Mouse (Mus musculus) lung, postnatal 10 days (tissue): ENCODE results near the gene Sac3d1.

Experiments used
- DNase-seq: peaks from one replicate; pipeline ENCODE4 v3.0.0; 2021

The Sac3d1 gene

DNA sequence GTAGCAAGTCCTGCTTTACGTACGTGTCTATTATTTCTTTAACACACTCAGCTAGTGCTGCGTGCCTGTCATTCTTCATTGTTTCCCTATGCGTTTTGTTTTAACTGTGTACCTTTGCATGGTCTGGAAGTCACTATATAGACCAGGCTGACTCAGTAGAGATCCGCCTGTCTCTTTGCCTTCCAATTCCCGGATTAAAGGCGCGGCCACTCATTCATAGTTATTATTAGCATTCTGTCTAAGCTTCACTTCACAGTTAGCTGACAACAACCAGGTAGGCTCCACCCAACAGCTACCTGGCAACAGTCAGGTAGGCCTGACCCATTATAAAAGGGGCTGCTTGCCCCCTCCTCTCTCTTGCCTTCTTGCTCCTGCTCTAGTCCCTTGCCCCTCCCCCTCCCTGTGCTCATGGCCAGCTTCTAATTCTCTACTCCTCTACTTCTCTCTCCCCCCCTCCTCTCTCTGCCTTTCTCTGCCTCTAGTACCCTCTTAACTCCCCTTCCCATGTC, 281 bp upstream of the Sac3d1 start:
- peak; percentile 26 for DNase-seq

DNA sequence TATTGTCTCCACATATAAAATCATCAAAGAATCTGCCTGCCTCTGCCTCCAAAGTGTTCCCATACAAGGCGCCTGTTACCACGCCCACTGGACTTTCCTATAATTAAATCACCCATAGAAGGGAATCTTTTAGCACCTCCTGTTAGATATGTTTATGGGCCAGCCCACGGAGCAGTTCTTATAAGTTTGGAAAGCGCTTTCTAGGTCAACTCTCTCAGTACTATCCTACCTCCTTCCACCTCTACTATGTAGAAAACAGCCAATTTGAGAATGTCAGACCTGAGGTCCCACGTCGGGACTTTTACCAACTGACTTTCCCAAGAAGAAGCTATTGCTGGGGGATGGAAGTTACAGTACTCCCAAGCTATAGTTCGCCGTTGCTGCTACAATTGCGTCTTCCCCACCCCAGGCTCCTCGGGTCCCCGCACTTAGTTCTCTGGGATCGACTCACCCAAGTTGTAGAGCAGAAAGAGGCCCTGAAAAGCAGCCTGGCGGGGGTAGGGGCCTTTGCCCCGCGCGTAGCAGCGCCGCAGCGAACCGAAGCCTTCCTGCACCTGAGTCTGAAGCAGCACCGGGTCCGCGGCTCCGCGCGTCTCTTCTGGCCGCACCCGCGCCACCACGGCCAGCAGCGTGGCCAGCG, 984 bp downstream of the Sac3d1 start:
- DNase-seq, result no peak

- no peak for DNase-seq
Measured at GRCm38 (mm10) chr19:6116113-6116850, 2.2 kb downstream of the Sac3d1 start.

- DNase-seq, result no peak
Measured at GRCm38 (mm10) chr19:6113116-6113515, 5.3 kb downstream of the Sac3d1 start.

GRCm38 (mm10) chr19:6105586-6105985, 12.9 kb downstream of the Sac3d1 start, which contains the start of gene Naaladl1:
TSS of gene Naaladl1 (plus strand) at chr19:6105782.
- no peak for DNase-seq

DNA sequence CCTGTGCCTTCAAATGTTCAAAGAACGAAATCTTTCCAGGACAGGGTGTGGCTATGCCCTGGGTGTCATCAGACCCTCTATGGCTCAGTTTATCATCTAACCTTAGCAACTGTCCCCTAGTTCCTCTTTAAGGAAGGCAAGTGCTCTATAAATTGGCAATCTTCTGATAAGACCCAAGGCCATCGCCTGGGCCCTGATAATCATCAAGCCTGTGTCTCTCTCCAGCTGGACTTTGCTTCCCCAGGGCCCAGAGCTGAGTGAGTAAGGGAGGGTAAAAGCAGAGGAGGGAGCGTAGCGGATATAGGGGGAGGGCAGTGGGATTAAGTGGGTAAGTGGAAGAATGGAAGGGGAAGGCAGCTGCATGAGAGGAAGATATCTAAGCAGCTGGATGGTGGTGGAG, 14.0 kb downstream of the Sac3d1 start:
- DNase-seq, result no peak

DNA sequence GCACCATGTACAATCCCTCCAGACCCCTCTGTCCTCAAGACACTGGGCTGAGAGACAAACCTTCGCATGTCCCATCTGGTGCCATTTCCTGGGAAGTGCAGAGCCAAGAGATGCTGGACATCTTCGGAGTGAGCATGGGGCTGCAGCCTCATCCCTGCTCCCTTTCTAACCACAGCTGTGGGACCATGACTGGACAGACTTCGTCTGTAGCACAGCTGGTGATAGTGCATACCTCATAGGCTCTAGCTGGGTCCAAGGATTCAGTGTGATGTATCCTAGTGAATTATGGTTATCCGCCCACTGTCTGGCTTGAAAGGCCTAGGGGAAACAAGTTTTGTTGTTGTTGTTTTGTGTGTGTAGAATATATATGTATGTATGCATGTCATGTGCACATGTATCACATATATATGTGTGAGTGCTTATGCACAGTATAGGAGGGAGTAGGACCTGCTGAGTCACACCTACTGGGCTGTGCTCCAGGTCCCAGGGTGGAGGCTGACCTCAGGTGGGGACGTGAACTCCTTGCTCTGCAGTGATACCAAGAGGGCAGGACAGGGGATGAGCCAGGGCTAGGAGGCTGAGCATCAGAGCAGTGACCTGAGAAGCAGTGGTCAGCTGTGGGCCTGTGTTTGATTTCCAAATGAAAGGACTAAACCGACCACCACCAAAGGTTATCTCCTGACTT, 16.1 kb downstream of the Sac3d1 start:
- DNase-seq, result no peak

DNA sequence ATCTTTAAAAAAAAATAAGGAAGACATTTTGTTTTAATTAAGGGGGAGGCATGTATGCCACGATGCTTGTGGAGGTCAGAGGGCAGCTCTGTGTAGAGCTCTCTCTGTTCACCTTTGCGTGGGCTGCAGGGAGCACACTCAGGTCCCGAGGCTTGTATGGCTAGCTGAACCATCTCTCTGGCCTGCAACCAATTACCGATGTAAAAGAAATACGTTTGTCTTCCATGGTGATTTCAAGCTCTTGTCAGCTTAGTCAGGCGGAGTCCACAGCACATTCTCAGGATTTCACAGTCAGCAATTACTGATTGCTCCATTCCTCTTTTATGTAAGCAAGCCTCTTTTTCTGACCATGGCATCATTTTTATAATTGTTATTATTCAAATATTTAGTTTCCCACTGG, 17.3 kb downstream of the Sac3d1 start:
- no peak for DNase-seq

- DNase-seq, result no peak
Measured at GRCm38 (mm10) chr19:6097847-6098246, 20.6 kb downstream of the Sac3d1 start.

DNA sequence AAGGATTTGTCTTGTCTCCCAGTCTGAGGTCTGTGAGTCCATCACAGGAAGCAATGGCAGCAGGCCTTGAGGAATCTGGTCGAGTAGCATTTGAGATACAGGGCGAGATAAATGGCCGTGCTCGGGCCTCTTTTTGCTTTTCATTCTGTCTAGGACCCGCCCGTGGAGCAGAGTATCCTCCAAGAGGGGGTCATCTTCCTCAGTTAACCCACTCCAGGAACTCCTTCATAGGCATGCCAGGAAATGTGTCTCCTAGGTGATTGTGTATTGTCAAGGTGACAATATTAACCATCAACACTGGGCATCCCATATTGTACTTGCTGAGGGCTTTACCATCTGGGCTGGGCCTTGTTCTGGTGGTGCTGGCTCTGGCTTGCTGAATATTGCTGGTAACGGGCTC, 24.3 kb downstream of the Sac3d1 start, which contains the start of gene AC131692.1:
TSS of gene AC131692.1 (plus strand) at position 301 of the 400 bp plus-strand sequence.
- DNase-seq, result no peak

DNA sequence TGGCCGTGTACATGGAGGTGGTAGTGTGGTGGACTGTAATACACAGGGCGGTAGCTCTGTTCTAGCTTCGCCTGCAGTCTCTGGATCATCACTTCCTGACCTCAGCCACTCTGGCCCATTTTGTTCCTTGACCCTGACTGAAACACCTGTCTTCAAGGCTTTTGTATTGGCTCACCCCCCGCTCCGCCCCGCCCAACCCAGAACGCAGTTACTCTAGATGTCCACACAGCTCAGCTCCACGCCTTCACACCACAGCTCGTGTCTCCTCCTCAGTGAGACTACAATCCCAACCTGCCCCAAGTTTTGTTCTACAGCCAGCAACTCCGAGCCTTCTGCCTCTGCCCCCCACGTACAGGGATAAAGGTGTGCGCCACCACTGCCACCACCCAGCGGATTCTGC, 29.6 kb downstream of the Sac3d1 start:
- no peak for DNase-seq

GRCm38 (mm10) chr19:6085417-6085879, 33.0 kb downstream of the Sac3d1 start:
- peak; percentile 67 for DNase-seq

DNA sequence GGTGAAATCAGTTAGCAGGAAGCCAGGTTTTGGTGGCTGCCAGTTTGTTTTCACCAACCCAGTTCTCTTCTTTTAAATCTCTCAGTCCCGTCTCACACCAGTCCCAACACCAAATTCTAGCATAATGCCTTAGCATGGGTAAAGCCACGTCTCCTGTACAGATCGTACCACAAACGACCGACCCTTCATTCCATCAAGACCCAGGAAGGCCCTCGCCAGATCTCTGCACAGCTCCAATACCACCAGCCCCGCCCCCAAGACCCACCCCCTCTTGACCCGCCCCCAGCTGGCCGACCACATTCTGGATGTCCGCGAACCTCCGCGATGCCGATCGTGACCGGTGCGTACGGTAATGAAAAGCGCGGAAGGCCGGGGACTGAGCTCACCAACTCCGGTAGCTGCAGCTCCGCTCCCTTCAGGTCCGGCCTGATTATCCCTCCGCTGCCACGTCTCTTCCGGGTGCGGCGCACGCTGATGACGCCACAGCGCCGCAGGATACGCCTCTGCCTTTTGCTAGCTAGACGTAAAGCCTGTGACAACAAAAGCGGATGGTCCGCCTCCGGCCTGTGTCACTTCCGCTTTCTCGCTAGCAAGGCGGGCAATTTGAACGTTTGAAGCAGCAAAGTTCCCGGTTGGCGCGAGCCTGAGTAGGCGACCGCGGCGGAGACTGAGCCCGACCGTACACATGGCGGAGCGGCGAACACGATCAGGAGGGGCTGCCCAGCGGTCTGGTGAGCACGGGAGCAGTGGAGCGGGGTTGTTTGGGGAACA, 33.8 kb downstream of the Sac3d1 start, which contains the start of the genes Zfpl1 and Cdca5:
TSS of gene Zfpl1 (minus strand) at position 479 of the 771 bp plus-strand sequence.
TSS of gene Cdca5 (plus strand) at position 506 of the 771 bp plus-strand sequence.
- peak; percentile 97 for DNase-seq

DNA sequence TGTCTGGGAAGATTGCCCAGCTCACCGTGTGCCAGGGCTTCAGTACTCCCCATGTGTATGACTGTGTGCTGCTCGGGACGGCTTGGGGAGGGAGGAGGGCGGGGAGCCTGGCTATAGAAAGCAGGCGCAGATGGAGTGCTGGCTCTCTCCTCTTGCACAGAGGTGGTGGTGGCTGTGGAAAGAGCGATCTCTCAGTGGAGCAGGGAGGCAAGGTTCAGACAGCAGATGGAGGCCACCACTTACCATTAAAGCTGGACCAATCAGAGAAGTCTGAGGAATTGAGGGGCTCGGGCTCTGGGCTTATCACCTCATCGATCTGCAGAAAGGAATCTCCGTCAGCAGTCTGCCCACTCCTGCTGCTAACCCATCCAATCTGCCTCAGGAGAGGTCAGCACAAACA, 36.3 kb downstream of the Sac3d1 start, which contains the start of gene Gm28374:
TSS of gene Gm28374 (minus strand) at position 101 of the 400 bp plus-strand sequence.
- no peak for DNase-seq

- DNase-seq, result no peak
Measured at GRCm38 (mm10) chr19:6079983-6080480, 38.4 kb downstream of the Sac3d1 start, which contains the start of gene Tmem262. TSS of gene Tmem262 (plus strand) at chr19:6080033.

- peak; percentile 94 for DNase-seq
Measured at GRCm38 (mm10) chr19:6076564-6077393, 41.7 kb downstream of the Sac3d1 start, which contains the start of gene Vps51. TSS of gene Vps51 (minus strand) at chr19:6077231.

- DNase-seq, result no peak
Measured at GRCm38 (mm10) chr19:6073889-6074288, 44.6 kb downstream of the Sac3d1 start.

DNA sequence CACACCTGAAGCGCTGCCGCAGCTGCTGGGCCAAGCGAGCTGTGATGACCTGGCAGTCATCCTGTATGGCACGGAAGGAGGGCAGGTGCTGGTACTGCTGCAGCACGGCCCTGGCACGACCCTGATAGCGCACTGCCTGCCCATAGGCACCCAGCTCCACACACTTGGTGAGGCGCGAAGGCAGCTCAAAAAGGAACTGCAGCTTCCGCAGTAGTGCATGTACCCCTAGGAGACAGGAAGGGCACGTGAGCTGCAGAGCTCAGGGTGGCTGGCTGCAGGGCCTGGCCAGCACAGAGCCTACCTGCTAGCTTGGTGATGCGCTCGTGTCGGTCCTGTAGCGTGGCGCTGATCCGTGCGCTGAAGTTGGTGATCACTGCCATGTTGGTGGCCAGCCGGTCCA, 47.2 kb downstream of the Sac3d1 start:
- DNase-seq, result no peak

GRCm38 (mm10) chr19:6070571-6071250, 47.7 kb downstream of the Sac3d1 start:
- no peak for DNase-seq

- DNase-seq, result no peak
Measured at GRCm38 (mm10) chr19:6069851-6070250, 48.6 kb downstream of the Sac3d1 start.
